Mouse (Mus musculus) ES-E14 (cell line): ENCODE results near the gene Kif22.

Experiments
- HCFC1 ChIP-seq: IDR thresholded peaks from 2 replicates; pipeline ENCODE4 v1.6.1; 2012; ENCODE audit warnings: low read length, inconsistent platforms, borderline replicate concordance; ENCODE audit not compliant: insufficient read depth
- ZC3H11A ChIP-seq: IDR thresholded peaks from 2 replicates; pipeline ENCODE4 v1.6.1; 2012; ENCODE audit warnings: low read depth, mild to moderate bottlenecking, inconsistent platforms, low read length, borderline replicate concordance
- ZNF384 ChIP-seq: IDR thresholded peaks from 2 replicates; pipeline ENCODE4 v1.6.1; 2012; ENCODE audit warnings: low read depth, low read length, inconsistent platforms

GRCm38 (mm10) chr7:127020031-127020430 lies 22.2 kb downstream of the Kif22 start:
- TF ChIP-seq ZNF384: no peak
- TF ChIP-seq HCFC1: no peak
- TF ChIP-seq ZC3H11A: no peak
